Mouse (Mus musculus) 3T3-L1 (cell line): ENCODE results near the gene Kcnma1.
A peak's percentile ranks its signal among the peaks of the same experiment; 100 is the strongest.

Source experiments
- DNase-seq: peaks from one replicate; pipeline ENCODE4 v3.0.0-alpha.2; 2015; ENCODE audit warnings: low read depth, low spot score

Gene Kcnma1

GRCm38 (mm10) chr14:23451681-23452080 is 562.6 kb downstream of the Kcnma1 start:
- DNase-seq = no peak

GRCm38 (mm10) chr14:23437467-23437866 is 576.8 kb downstream of the Kcnma1 start:
- DNase-seq = no peak

GRCm38 (mm10) chr14:23435861-23436260 is 578.4 kb downstream of the Kcnma1 start:
- DNase-seq = peak; percentile 5

GRCm38 (mm10) chr14:23430006-23430405 is 584.3 kb downstream of the Kcnma1 start:
- no peak for DNase-seq

DNA sequence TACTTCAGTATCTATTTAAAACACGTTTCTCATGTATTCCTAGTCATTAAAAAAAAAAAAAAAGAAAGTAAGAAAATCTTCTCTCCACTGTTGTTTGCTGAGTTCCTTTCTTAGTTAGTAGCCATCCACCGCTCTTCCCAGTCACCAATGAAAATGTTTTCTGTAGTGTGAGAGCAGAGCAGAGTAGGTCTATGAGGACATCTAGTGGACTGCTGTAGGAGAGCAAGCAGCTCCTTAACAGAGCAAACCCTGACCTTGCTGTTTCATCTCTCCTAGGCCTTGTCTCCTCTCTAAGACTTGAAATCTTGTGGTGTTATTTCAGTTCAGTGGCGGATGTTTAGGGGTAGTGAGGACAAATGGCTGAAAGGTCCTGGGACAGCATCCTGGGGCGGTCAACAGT is 585.2 kb downstream of the Kcnma1 start:
- DNase-seq = peak; percentile 63

GRCm38 (mm10) chr14:23422481-23423040 is 591.7 kb downstream of the Kcnma1 start:
- DNase-seq = no peak

DNA sequence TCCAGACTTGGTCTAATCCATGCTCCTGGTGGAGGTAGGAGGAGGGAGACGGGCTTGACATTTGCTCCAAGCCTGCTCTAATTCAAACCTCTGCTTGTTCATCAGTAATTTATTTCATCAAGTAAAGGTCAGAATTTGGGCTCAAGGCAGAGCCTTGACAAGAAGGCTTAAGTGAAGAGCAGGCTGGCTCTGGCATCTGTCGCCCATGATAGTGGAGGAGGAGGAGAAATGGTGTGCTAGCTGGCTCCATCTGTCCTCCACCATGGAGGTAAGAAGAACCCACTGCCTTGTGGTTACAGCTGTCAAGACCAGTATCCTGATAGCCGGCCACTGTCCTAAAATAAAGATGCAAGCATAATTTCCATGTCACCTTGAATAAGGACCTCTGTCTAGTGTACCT is 595.3 kb downstream of the Kcnma1 start:
- DNase-seq = no peak

DNA sequence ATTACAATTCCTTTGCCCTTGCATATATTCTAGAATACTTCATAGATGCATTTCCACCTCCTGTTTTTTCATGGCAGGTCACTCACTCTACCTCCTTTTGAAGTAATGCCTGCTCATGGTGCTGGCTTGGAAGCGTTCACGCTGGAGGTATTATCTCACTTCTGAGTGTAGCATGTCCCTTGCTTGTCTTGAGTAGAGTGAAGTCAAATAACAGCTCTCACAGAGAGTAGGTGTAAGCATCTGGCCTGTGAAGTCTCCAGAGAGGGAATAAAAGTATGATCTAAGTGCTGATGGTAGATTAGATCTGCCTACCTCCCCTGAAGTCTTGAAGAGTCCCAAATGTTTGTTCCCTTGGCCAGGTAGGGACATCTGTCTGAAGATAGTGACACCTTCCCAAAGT is 607.2 kb downstream of the Kcnma1 start:
- DNase-seq = no peak

- DNase-seq = peak; percentile 88
These were observed 613.4 kb downstream of the Kcnma1 start for GRCm38 (mm10) chr14:23400777-23401469.

DNA sequence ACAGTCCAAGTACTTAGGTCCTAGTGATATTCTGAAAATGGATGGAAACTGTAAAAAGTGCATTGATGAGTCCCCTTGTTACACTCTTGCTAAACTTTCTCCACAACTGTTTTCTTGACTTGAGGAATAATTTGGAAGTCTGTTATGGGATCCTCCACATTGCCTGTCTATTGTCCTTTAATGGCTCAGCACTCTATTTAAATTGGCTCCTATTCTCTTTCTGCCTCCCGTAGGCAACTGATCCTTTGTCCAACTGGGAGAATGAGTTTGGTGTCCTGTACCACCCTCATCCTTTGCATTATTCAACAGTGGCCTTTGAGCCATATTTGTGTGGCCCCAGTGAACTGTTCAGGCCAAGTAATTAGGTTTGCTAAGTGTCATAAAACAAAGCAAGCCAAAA is 616.6 kb downstream of the Kcnma1 start:
- DNase-seq = no peak

DNA sequence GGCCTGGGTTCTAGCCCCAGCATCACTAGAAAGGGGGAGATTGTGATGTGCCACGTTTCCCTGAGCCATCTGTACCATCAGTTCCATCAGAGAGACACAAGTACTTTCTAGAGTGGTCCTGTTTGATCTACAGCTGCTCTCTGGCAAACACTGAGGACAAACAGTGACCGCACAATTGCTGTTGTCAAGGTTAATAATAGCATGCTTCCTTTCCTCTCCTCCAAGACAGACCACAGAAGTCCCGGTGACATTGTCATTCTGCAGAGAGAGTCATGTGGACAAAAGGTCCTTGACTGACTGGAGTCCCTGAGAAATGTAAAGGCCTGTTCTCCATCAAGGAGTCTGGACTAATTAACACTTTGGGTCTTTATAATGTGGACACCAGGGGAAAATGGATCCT is 622.7 kb downstream of the Kcnma1 start:
- no peak for DNase-seq

- no peak for DNase-seq
These were observed 623.5 kb downstream of the Kcnma1 start for GRCm38 (mm10) chr14:23390768-23391167.

GRCm38 (mm10) chr14:23390161-23390560 is 624.1 kb downstream of the Kcnma1 start:
- DNase-seq = no peak

- DNase-seq = no peak
These were observed 627.5 kb downstream of the Kcnma1 start for GRCm38 (mm10) chr14:23386786-23387185.

GRCm38 (mm10) chr14:23385776-23386608 is 628.3 kb downstream of the Kcnma1 start:
- no peak for DNase-seq

DNA sequence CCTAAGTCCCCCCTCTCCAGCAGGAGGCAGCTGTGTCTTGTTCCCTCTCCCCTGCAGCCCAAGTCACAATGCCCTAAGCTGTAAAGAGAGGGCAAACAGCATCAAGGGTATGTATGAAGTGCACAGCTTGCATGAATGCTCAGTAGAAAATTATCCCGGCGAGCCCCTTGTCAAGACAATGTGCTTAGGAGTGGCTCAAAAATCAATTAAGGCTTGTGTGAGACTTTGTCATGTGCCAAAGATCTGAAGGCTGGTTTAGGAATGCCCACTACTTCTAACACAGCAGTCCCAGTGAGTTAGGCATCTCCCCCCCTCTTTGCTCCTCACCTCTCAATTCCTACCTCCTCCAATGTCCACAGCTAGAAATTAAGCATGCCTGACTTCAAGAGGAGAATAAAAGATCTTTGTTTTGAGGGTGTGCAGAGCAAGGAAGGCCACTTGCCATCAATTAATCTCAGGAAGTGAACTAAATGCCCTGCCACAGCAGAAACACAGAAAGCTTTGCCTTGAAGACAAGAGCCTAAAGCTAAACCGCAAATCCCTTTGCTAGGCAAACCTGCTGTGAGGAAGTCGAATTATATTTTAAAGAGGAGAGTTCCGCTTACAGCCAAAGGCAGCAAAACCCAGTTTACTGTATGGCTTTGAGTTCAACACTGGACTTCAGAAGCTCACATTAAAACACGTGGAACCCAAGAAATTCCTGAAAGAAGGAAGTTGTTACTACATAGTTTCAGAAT is 635.8 kb downstream of the Kcnma1 start:
- no peak for DNase-seq

DNA sequence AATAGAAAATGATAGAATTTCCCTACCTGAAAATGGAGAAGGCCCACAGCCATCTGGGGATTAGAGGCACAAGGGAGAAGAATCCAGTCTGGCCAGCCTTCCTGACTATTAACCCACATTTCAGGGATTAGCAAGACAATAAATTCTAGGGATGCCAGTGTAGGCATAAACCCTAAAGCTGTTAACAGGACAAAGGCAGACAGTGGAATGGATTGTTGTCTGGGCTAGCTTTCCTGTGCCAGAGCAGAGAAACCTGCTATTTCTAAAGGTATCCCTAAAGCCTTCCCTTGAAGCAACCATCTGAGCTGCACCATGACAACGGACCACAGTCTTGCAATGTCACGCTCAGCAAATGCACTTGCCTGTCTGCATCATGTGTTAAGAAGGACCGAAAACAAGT is 642.3 kb downstream of the Kcnma1 start:
- DNase-seq = no peak

DNA sequence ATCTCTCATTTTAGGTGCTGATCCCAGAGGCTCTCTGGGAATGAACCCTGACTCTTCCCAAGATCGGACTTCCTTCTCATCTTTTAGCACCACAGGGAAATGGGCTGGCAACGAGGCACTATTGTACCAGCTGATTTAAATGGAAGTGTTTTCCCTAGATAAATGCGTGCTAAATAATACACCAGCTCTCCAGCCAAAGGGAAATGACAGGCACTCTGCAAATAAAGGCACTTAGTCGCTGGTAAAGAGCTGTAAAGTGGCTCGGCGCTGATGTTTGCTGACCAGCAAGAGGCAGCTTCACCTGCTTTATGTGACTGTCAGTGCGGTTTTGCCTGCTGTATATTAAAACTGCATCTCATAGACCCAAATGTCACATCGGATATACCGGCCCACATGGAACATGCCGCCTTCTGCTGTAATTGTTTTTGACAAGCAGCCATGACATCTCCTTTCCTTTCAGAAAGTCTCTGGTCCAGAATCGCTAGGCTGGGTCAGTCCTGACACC is 653.7 kb downstream of the Kcnma1 start:
- no peak for DNase-seq

DNA sequence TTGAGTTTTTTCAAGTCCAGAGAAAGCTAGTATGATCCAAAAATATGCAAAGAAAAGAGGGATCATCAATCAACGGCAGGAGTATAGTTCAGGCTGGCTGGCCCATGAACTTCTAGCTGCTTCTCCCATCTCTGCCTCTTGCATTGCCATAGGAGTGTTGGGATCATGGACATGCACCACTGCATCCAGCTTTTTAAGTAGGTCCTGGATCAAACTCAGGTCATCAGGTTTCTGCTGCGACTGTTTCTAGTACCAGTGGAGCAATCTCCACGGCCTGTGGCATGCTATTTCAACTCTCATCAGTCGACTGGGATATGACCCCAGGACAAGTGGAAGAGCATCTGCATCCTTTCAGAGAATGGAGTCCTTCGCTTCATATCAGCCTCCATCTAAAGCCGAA is 655.5 kb downstream of the Kcnma1 start:
- DNase-seq = no peak

- no peak for DNase-seq
These were observed 656.6 kb downstream of the Kcnma1 start for GRCm38 (mm10) chr14:23357529-23358278.

GRCm38 (mm10) chr14:23326786-23327185 is 687.5 kb downstream of the Kcnma1 start:
- no peak for DNase-seq
